Mouse (Mus musculus) heart, embryonic 14.5 days (tissue): ENCODE data around the gene Gm7879. TPM values are rescaled to one million over a fixed set of nuclear protein-coding genes. Genes with fewer than 3 reads are reported as not detected.

ENCODE experiments used
- ATAC-seq: fragments of 200-750 bp; cut with Nextera tagmentation; 2 replicates; pipeline ENCODE4 v1.8.0; 2017; ENCODE audit warnings: low read depth, moderate TSS enrichment; ENCODE audit not compliant: insufficient number of reproducible peaks, insufficient read depth, low FRiP score
- H3K27ac ChIP-seq, 2 experiments: fragments of 200-500 bp in 1 of 2; fragments of 300-500 bp in 1 of 2; sonication (generic) in 1 of 2; replicated peaks in 1 of 2; 2 replicates each; pipeline ENCODE4 v1.5.1; 2012 to 2014; ENCODE audit warnings: low read depth in 2 of 2, low read length in 2 of 2, control low read depth in 1 of 2, mild to moderate bottlenecking in 1 of 2, mixed read lengths in 1 of 2; ENCODE audit not compliant: control insufficient read depth in 1 of 2, insufficient read depth in 1 of 2
- H3K27me3 ChIP-seq: fragments of 300-500 bp; sonication (generic); 2 replicates; pipeline ENCODE4 v1.6.1; 2014; ENCODE audit warnings: mild to moderate bottlenecking, low read length, control low read depth; ENCODE audit not compliant: control insufficient read depth, insufficient read depth
- H3K36me3 ChIP-seq: fragments of 300-500 bp; sonication (generic); 2 replicates; pipeline ENCODE4 v1.6.1; 2014; ENCODE audit warnings: mild to moderate bottlenecking, control low read depth, low read length, mixed read lengths; ENCODE audit not compliant: control insufficient read depth, insufficient read depth
- H3K4me1 ChIP-seq, 2 experiments: fragments of 200-500 bp in 1 of 2; fragments of 300-500 bp in 1 of 2; sonication (generic) in 1 of 2; 2 replicates each; pipeline ENCODE4 v1.6.1; 2012 to 2014; ENCODE audit warnings: low read length in 2 of 2, control low read depth in 1 of 2, mixed read lengths in 1 of 2; ENCODE audit not compliant: control insufficient read depth in 2 of 2, insufficient read depth in 2 of 2
- H3K4me2 ChIP-seq: fragments of 300-500 bp; sonication (generic); 2 replicates; pipeline ENCODE4 v1.6.1; 2014; ENCODE audit warnings: mild to moderate bottlenecking, low read length
- H3K4me3 ChIP-seq, 2 experiments: fragments of 200-500 bp in 1 of 2; fragments of 300-500 bp in 1 of 2; sonication (generic) in 1 of 2; 2 replicates each; pipeline ENCODE4 v1.5.1; 2012 to 2014; ENCODE audit warnings: low read length in 2 of 2, mild to moderate bottlenecking in 2 of 2, control low read depth in 1 of 2, low read depth in 1 of 2, moderate library complexity in 1 of 2; ENCODE audit not compliant: control insufficient read depth in 1 of 2, insufficient read depth in 1 of 2
- H3K9ac ChIP-seq: fragments of 300-500 bp; sonication (generic); 2 replicates; pipeline ENCODE4 v1.6.1; 2014; ENCODE audit warnings: mild to moderate bottlenecking, low read length
- H3K9me3 ChIP-seq: fragments of 300-500 bp; sonication (generic); 2 replicates; pipeline ENCODE4 v1.6.1; 2016; ENCODE audit warnings: low read length, control low read depth; ENCODE audit not compliant: control insufficient read depth
- WGBS: fragments of 180-500 bp; shearing (Covaris S2); extraction: QIAGEN DNeasy Blood & Tissue Kit; methylation state at CpG from one replicate; pipeline ENCODE4 v1.1.7; 2014; 5-methylcytosine and 5-hydroxymethylcytosine counted together
- polyA plus RNA-seq: library from polyadenylated mRNA; unstranded; fragments of >200 nt; fragmentation: Nextera tagmentation; extraction: Ambion mirVana; gene quantifications from 2 replicates; pipeline ENCODE4 v1.2.1, GENCODE M21; 2014

Gm7879 gene
- polyA plus RNA-seq, 1 experiment from 2014 or later = 0.35 TPM

- WGBS = 3% methylated on average over 8 of the region's 8 CpGs
- Histone ChIP-seq H3K27ac (peak overlapping the region; percentile 33 to 57; a peak in 2 of 4 replicates), H3K36me3 (no peaks in the 10 kb centered on the region), H3K9me3 (no peaks in the 10 kb centered on the region), H3K27me3 (no peaks in the 10 kb centered on the region; the same call in 1 of the 2 replicates), H3K4me1 (peaks cover 7 to 10% of the 10 kb centered on the region in 2 experiments; a peak in 3 of 4 replicates), H3K4me2 (peak overlapping the region; percentile 81), H3K4me3 (peak overlapping the region; percentile 37 to 41), H3K9ac (peak overlapping the region; percentile 60)
- ATAC-seq = peak; percentile 52; the same call in 1 of the 2 replicates
Measured at GRCm38 (mm10) chr5:43948748-43949275, 35.9 kb downstream of the Gm7879 start.

GRCm38 (mm10) chr5:43953241-43953640, 40.3 kb downstream of the Gm7879 start:
- Histone ChIP-seq H3K9me3 (no peaks in the 10 kb centered on the region), H3K27me3 (no peaks in the 10 kb centered on the region), H3K4me3 (no peak overlapping the region), H3K36me3 (no peaks in the 10 kb centered on the region), H3K27ac (no peak overlapping the region), H3K9ac (no peak overlapping the region), H3K4me2 (no peak overlapping the region), H3K4me1 (peaks cover 3 to 6% of the 10 kb centered on the region in 2 experiments; a peak in 3 of 4 replicates)
- WGBS = 68% methylated on average over 1 of the region's 1 CpGs
- no peak for ATAC-seq

GRCm38 (mm10) chr5:43959884-43960440, 47.0 kb downstream of the Gm7879 start:
- ATAC-seq = no peak
- H3K4me2 ChIP-seq = no peak overlapping the region
- no peaks in the 10 kb centered on the region for H3K36me3 ChIP-seq
- H3K4me3 ChIP-seq = no peak overlapping the region
- no peaks in the 10 kb centered on the region for H3K4me1 ChIP-seq
- no peaks in the 10 kb centered on the region for H3K9me3 ChIP-seq
- no peaks in the 10 kb centered on the region for H3K27me3 ChIP-seq
- no peak overlapping the region for H3K27ac ChIP-seq
- H3K9ac ChIP-seq = no peak overlapping the region
- 79% methylated on average over 3 of the region's 3 CpGs for WGBS

GRCm38 (mm10) chr5:43961056-43961455, 48.1 kb downstream of the Gm7879 start:
- Histone ChIP-seq H3K4me1 (no peaks in the 10 kb centered on the region), H3K9ac (no peak overlapping the region), H3K4me2 (no peak overlapping the region), H3K9me3 (no peaks in the 10 kb centered on the region), H3K27ac (no peak overlapping the region), H3K4me3 (no peak overlapping the region), H3K27me3 (no peaks in the 10 kb centered on the region), H3K36me3 (no peaks in the 10 kb centered on the region)
- WGBS = 73% methylated on average over 3 of the region's 3 CpGs
- ATAC-seq = no peak

Other genes starting within 250 kb of the Gm7879 start
- 1.4 and 1.8 TPM in 2 replicates for gene Bst1, start 94.3 kb upstream of the Gm7879 start, polyA plus RNA-seq
- 53.8 and 54.1 TPM in 2 replicates for gene Fbxl5, start 91.5 kb upstream of the Gm7879 start, polyA plus RNA-seq
- 23.4 and 25.3 TPM in 2 replicates for gene Cd38, start 44.6 kb upstream of the Gm7879 start, polyA plus RNA-seq
- gene Fgfbp1, start 68.6 kb downstream of the Gm7879 start, polyA plus RNA-seq = 0.27 and 0.35 TPM in 2 replicates
- 9.8 and 11.3 TPM in 2 replicates for gene Prom1, start 188.9 kb downstream of the Gm7879 start, polyA plus RNA-seq